Mouse (Mus musculus) spleen, adult 2 months (tissue): ENCODE results near the gene Fndc7. TPM values are rescaled to one million over a fixed set of nuclear protein-coding genes. Genes with fewer than 3 reads are reported as not detected.

Experiments
- DNase-seq, 2 experiments: peaks; one replicate each; pipeline versions ENCODE4 v3.0.0 to v3.0.0-alpha.2; 2012 to 2021; ENCODE audit warnings: low spot score in 2 of 2, low read depth in 1 of 2
- H3K27ac ChIP-seq: fragments of 200-500 bp; 2 replicates; pipeline ENCODE4 v1.5.1; 2012; ENCODE audit warnings: low read length, inconsistent platforms; ENCODE audit not compliant: insufficient read depth
- H3K27me3 ChIP-seq: fragments of 200-500 bp; 2 replicates; pipeline ENCODE4 v1.6.1; 2012; ENCODE audit warnings: mild to moderate bottlenecking, moderate library complexity, low read length, inconsistent platforms; ENCODE audit not compliant: control insufficient read depth, insufficient read depth
- H3K36me3 ChIP-seq: fragments of 200-500 bp; 2 replicates; pipeline ENCODE4 v1.6.1; 2012; ENCODE audit warnings: mild to moderate bottlenecking, low read length, inconsistent platforms; ENCODE audit not compliant: control insufficient read depth, insufficient read depth
- H3K4me1 ChIP-seq: fragments of 200-500 bp; 2 replicates; pipeline ENCODE4 v1.6.1; 2011; ENCODE audit warnings: inconsistent platforms; ENCODE audit not compliant: control insufficient read depth, insufficient read depth, insufficient read length
- H3K4me3 ChIP-seq: fragments of 200-500 bp; 2 replicates; pipeline ENCODE4 v1.5.1; 2011; ENCODE audit warnings: mild to moderate bottlenecking, inconsistent platforms; ENCODE audit not compliant: insufficient read depth, insufficient read length; ENCODE audit errors: extremely low read depth
- CTCF ChIP-seq: fragments of 200-500 bp; IDR thresholded peaks from 2 replicates; pipeline ENCODE4 v1.5.1; 2011; ENCODE audit warnings: mild to moderate bottlenecking, inconsistent platforms; ENCODE audit not compliant: insufficient read depth, insufficient read length, insufficient replicate concordance; ENCODE audit errors: extremely low read depth
- POLR2A ChIP-seq: fragments of 200-500 bp; IDR thresholded peaks from 2 replicates; pipeline ENCODE4 v1.6.1; 2011; ENCODE audit warnings: low read depth, low read length, inconsistent platforms
- WGBS: fragments of 180-500 bp; shearing (Covaris S2); methylation state at CpG from one replicate; pipeline ENCODE4 v1.1.7; 2018; 5-methylcytosine and 5-hydroxymethylcytosine counted together
- polyA plus RNA-seq: library from polyadenylated mRNA; depleted of rRNA; stranded (reverse); fragments of >200 nt; gene quantifications from 2 replicates; pipeline ENCODE4 v1.2.3, GENCODE M21; 2012

Gene Fndc7
- polyA plus RNA-seq, 1 experiment = 2.0 TPM

DNA sequence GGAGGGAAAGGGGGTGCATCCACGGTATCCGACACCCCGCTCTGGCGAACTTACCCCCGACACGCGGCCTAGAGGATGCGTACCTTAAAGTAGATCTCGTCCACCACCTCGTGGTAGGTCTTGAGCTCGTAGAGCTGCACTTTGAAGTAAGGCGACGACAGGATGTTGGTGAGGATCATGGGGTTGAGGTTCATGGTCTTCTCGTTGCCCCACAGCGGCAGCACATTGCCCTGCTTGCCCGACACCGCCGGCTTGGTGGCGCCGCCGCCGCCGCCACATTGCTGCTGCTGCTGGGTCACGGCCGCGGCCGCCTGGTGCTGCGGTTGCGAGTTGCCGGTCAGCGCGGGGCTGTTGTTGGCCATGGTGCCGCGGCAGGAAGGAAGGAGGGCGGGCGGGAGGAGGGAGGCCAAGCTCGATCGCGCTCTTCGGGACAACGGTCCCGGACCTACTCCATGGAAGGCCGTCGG is 21.3 kb upstream of the Fndc7 start:
- under 1% methylated on average over 43 of the region's 44 CpGs for WGBS
- DNase-seq = peak; percentile 78 to 89

DNA sequence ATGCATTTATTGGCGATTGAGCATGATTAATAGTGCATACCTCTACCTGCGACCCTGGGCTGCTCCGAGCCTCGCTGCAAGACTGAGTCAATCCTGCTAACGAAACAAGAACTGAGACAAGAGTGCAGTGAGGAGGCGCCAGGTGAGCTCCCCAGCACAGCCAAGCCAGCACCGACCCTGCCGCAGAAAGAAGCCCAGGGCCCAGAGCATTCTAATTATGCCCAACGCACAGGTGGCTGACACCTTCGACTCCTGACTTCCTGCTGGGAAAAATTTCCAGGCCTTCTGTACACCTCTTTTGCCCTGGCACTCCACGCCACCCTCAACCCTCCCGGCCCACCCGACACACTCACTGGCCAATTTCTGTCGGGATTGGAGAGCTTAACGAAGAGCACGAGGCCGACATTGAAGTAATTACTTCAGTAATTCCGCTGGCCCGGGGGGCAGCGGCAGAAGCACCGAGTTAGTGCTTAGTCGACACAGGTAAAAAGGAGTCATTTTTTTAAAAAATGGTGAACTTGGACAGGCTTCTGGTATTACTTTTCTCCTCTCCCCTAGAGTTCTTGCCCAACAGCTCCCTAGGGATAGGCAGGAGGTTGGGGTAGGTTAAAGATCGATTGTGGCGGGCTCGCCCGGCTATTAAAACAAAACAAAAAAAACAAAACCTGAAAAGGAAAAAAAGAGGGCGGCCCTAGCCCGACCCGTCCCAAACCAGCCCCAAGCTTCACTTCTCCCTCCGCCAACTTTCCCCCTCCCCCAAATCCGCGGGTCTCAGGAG is 20.7 kb upstream of the Fndc7 start:
- no peaks in the 10 kb centered on the region for H3K27me3 ChIP-seq
- H3K4me3 ChIP-seq = peak overlapping the region; percentile 93
- peak in 1 of 2 experiments; percentile 34 for DNase-seq
- TF ChIP-seq CTCF (no peak), POLR2A (no peak)
- WGBS = under 1% methylated on average over 32 of the region's 32 CpGs
- H3K36me3 ChIP-seq = peaks cover 24% of the 10 kb centered on the region
- H3K27ac ChIP-seq = peak overlapping the region; percentile 100
- H3K4me1 ChIP-seq = peaks cover 6% of the 10 kb centered on the region

More for the DNA sequence above, 21.3 kb upstream of the Fndc7 start:
- Histone ChIP-seq H3K36me3 (peaks cover 20% of the 10 kb centered on the region), H3K4me1 (peaks cover 6% of the 10 kb centered on the region), H3K4me3 (peak overlapping the region; percentile 93), H3K27me3 (no peaks in the 10 kb centered on the region), H3K27ac (peak overlapping the region; percentile 100)
- TF ChIP-seq POLR2A = no peak; the same call in 1 of the 2 replicates
- TF ChIP-seq CTCF = peak; percentile 61; the same call in 1 of the 2 replicates

DNA sequence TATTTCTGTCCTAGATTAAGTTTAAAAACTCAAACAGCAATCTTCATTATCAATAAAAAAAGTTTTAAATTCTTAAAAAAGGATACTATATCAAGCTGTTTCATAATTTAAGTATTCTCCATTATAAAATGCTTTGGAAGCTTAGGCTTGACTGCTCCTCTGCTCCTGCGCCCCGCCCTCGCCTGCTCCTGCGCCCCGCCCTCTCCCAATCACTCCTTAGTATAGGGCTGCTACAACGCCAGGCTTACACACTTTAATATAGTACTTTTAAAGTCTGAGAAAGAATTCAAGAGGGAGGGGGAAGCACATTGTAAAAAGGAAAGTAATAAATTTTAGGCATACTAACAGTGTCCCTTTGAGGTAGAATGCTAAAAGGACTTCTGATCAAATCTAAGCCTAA is 13.1 kb upstream of the Fndc7 start:
- no peak overlapping the region for H3K4me3 ChIP-seq
- TF ChIP-seq POLR2A (no peak), CTCF (no peak)
- peaks cover 32% of the 10 kb centered on the region for H3K36me3 ChIP-seq
- H3K27me3 ChIP-seq = no peaks in the 10 kb centered on the region
- H3K27ac ChIP-seq = no peak overlapping the region
- peaks cover 13% of the 10 kb centered on the region for H3K4me1 ChIP-seq
- 88% methylated on average over 6 of the region's 6 CpGs for WGBS
- DNase-seq = no peak

DNA sequence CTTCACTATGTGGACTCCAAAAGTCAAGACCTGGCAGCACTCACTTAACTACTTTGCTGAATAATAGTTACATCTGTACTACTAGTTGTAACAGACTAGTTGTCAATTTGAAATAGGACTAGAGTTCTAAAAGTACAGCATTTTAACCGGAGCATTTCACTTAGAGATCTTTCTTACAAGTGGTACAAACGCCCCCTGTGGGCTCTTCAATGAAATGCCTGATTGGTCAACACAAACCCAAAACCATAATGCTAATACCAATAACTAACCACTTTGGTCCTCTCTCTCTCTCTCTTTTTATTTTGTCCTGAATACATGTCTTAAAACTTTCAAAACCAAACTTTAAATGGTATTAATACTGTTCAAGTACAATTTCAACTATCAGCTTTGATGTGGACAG is 12.2 kb upstream of the Fndc7 start:
- Histone ChIP-seq H3K4me1 (peaks cover 13% of the 10 kb centered on the region), H3K4me3 (no peak overlapping the region), H3K27ac (no peak overlapping the region), H3K27me3 (no peaks in the 10 kb centered on the region), H3K36me3 (peaks cover 27% of the 10 kb centered on the region)
- no peak for TF ChIP-seq CTCF
- no peak for TF ChIP-seq POLR2A
- DNase-seq = peak in 1 of 2 experiments; percentile 29
- WGBS = 32% methylated on average over 2 of the region's 2 CpGs

DNA sequence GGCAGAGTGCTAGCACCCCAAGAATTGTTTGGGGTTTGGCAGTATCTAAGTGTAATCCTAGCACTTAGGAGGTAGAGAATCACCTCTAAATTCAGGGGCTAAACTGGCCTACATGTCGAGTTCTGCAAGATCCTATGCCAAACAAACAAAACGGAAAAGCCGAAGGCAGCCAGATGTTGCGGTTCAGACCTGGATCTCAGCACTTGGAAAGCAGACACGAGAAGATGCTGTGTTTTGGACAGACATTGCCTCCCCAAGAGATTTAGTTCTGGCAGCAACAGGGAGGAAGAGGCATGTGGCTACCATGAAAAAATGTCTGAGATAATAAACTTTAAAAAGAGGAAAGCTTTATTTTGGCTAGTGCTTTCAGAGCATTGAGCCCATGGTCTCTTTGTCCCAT is 10.9 kb upstream of the Fndc7 start:
- TF ChIP-seq POLR2A (no peak), CTCF (no peak)
- Histone ChIP-seq H3K4me3 (no peak overlapping the region), H3K36me3 (peaks cover 20% of the 10 kb centered on the region), H3K4me1 (peaks cover 13% of the 10 kb centered on the region), H3K27ac (peak overlapping the region; percentile 79), H3K27me3 (no peaks in the 10 kb centered on the region)
- WGBS = 77% methylated on average over 5 of the region's 5 CpGs
- no peak for DNase-seq

DNA sequence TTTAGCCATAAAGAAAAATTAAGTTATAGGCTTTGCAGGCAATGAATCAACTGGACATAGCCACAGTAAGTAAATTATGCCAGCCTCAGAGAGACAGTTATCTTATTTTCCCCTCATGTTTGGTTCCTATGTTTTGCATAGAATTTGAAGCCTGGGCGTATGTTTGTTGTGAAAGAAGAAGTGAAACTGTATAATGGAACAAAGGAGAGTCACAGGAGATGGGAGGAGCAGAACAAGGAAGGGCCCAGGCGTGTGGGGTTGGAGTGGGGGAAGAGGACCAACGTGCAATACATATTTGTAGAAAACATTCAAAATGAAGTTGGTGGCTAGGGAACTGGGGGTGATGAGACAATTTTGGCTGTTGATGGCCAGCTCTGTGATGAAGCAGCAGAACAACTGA is 10.3 kb upstream of the Fndc7 start:
- Histone ChIP-seq H3K27me3 (no peaks in the 10 kb centered on the region), H3K4me1 (peaks cover 13% of the 10 kb centered on the region), H3K36me3 (peaks cover 16% of the 10 kb centered on the region), H3K4me3 (no peak overlapping the region), H3K27ac (peak overlapping the region; percentile 79)
- 19% methylated on average over 3 of the region's 3 CpGs for WGBS
- peak; percentile 63 to 79 for DNase-seq
- TF ChIP-seq POLR2A (no peak), CTCF (no peak)

DNA sequence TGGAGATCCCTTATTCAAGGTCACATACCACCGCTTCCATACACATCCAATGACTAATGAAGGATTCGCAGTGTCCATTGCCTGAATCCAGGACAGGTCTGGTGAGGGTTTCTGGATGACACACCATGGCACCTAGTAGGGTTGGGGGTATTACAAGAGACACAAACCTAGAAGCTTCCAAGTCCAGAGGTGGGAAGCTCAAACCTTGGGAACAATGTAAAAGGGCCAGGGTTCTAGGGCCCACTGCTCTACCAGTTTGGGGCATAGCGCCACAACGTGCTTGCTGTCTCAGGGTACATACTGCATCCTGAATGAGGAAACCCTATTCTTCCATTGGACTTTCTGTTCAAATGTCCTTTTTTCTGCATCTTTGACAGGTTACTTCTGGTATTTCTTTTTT is 8.8 kb upstream of the Fndc7 start:
- DNase-seq = no peak
- no peaks in the 10 kb centered on the region for H3K27me3 ChIP-seq
- TF ChIP-seq CTCF (no peak), POLR2A (no peak)
- WGBS = 93% methylated on average over 4 of the region's 4 CpGs
- H3K4me3 ChIP-seq = no peak overlapping the region
- H3K27ac ChIP-seq = 0 out of 2 replicates have a peak overlapping the region, but pooled peaks have one; percentile 27
- H3K36me3 ChIP-seq = peaks cover 6% of the 10 kb centered on the region
- peaks cover 13% of the 10 kb centered on the region for H3K4me1 ChIP-seq
